Mouse (Mus musculus) lung, adult 18-20 months (tissue): ENCODE measurements around the gene Gm28308.

Source experiments
- DNase-seq, 2 experiments: peaks; one replicate each; pipeline ENCODE4 v3.0.0; 2022; ENCODE audit warnings: mixed read lengths in 2 of 2

Gm28308 gene

DNA sequence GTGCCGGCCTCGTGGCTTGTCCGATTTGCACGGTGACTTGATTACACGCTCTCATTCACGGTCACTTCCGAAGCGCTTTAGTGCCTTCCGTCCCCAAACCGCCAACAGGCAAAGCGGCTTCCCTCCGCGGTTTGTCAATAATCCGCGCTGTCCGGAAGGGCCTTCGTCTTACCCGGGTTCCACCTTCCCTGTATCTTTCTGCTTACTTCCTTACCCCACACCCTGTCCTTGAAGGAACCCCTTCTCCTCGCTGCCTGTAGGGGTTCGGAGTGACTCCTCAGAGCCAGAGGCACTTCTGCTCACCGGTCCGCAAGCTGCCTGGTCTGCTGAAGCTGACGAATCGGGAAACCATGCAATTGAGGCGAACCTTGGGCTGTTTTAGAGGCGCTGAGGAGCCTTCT, 33.3 kb upstream of the Gm28308 start:
- no peak for DNase-seq

- DNase-seq = no peak
Observed at GRCm38 (mm10) chr6:52245757-52246142, 32.6 kb upstream of the Gm28308 start, which contains the start of gene Hoxa11. Hoxa11 (minus strand) TSS chr6:52245810.

DNA sequence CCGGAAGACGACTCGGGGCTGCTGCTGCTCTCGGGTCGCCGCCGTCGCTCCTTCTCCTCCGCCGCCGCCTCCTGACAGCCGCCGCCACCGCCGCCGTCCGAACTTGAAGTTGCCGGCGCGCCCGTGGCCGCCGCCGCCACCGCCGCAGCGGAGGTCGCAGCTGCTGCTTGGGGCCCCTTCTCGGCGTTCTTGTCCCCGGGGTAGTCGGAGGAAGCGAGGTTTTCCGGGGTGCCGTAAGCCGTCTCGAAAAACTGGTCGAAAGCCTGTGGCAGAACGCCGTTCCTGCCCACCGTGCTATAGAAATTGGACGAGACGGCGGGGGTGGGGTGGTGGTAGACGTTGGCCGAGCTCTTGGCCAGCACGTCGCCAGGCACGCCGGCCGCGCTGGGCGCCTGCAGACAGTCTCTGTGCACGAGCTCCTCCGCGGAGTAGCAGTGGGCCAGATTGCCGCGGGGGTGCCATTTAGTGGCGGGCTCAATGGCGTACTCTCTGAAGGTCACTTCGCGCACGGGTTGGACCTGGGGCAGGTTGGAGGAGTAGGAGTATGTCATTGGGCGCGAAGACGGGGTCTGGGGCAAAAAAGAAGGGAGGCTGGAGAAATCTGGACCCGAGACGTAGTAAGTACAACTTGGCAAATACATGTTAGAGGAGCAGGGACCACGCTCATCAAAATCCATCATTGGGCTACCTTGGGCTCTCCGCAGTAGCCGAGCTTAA, 32.1 kb upstream of the Gm28308 start:
- DNase-seq = peak in 1 of 2 experiments; percentile 2

- DNase-seq = no peak
Observed at GRCm38 (mm10) chr6:52244471-52245039, 31.4 kb upstream of the Gm28308 start.

DNA sequence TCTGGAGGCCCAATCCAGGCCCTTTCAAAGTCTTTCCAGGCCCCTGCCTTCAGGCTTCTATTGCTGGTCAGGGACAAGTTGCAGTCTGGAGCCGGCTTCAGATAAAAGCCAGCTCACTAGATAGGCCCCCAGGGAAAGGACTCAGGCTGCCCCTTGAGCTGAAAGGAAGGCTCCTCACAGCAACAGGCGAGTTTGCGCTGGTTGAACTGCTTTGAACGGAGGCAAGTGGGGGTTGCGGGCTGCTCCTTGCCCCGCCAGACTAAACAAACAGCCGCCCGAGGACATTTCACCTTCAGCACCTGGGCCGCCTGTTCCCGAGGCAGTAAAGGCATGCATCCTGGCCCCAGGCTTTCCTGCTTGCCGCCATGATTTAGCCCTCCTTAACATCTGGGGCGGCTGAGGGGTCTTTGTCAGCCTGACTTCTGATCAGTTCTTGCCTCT, 30.6 kb upstream of the Gm28308 start:
- no peak for DNase-seq

GRCm38 (mm10) chr6:52242801-52243332, 29.7 kb upstream of the Gm28308 start:
- DNase-seq = no peak

DNA sequence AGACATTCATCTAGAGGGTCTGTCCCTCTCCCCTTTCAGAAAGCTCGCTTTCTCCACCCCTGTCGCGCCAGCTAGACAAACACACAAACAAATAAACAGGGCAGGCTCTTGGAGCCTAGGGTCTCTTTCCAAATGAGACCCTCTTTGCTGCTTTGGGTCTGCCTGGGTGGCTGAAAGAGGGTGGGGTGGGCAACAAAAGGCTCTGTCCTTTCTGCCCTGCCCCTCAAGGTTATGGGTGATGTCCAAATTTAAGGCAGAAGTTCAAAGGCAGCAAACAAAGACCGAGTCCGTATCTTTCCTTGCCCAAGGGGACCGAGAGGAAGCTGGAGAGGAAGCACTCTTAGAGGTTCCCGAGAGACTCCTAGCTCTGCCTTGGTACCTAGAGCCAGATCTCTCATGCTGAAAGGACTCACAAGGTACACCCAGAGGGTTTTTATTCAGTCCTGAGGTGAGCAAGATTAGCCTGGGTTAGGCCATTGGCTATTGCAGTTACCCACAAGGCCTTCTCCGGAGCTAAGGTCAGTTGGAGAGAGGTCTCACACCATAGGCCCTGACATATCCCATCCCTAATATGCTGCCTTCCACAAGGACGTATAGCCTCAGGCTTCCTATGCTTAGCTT, 28.0 kb upstream of the Gm28308 start:
- no peak for DNase-seq

- DNase-seq = peak; percentile 71 to 72
Observed at GRCm38 (mm10) chr6:52240389-52241000, 27.4 kb upstream of the Gm28308 start, which contains the start of gene Hoxa10. Hoxa10 (minus strand) TSS chr6:52240854.

DNA sequence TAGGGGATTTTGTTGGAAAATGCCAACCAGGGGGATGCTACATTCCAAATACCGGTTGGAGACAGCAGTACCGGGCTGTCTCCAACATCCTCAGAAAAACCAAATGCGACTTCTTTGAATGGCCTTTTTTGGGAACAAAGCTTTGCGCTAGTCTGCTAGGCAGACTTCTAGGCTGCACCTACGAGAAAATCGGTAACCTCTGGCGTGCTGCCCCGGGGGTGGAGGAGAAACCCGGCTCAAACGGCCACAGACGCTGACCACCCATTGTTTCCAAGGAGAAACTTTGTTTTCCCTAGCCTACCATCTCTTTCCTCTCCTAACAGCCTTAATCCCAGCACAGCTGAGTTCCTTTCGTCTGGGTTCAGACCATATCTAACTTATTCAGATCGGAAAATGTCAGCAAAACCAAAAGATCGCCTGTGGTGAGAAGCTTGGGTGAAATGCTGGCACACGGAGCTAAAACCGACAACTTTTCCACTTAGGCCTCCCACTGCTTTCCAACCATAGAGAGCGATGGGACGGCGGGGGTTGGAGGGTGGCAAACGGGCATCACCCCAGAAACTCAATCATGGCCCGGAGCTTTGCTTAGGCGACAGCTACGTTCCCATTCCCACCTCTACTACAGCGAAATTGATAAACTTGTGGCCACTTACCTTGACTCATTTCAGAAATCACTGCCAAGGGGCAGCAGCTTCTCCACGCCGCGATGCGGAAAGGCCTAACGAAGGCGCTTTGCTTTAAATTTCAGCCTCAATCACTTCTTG, 26.7 kb upstream of the Gm28308 start:
- DNase-seq = no peak

DNA sequence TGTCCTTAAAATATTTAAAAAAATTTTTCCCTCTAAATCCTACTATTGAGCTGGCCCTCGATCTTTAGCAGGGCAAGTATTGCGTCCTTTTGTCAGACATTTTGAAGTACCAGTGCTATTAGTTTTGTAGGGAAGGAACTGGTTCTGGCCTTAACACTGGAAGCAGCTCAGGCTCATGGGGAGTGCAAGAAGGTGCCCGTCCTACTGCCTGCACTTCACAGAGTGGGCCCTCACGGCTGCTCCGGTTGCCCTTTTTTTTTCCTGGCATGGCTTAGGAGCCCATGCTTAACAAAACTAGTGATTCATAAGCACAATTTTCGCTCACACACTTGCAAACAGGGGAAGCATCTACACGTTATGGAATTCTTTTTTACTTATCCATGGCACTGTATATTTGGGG, 25.8 kb upstream of the Gm28308 start:
- no peak for DNase-seq

DNA sequence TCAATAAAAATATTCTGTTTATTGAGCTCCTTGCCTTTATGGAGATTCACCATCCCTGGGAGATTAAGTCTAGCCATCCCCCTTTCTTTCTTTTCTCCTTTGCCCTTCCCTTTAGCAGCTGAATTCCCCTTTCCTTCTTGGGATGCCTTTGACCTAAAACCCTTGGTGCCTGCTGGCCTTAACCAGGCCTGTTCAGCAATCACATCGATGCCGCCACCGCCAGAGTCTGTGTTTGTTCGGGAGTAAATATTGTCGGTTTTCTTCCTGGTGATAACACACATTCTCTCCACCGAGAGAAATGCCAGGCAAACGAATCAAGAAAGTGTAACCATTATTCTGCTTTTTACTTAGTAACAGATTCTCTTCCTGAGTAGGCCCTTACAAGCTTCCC, 25.0 kb upstream of the Gm28308 start:
- DNase-seq = no peak

DNA sequence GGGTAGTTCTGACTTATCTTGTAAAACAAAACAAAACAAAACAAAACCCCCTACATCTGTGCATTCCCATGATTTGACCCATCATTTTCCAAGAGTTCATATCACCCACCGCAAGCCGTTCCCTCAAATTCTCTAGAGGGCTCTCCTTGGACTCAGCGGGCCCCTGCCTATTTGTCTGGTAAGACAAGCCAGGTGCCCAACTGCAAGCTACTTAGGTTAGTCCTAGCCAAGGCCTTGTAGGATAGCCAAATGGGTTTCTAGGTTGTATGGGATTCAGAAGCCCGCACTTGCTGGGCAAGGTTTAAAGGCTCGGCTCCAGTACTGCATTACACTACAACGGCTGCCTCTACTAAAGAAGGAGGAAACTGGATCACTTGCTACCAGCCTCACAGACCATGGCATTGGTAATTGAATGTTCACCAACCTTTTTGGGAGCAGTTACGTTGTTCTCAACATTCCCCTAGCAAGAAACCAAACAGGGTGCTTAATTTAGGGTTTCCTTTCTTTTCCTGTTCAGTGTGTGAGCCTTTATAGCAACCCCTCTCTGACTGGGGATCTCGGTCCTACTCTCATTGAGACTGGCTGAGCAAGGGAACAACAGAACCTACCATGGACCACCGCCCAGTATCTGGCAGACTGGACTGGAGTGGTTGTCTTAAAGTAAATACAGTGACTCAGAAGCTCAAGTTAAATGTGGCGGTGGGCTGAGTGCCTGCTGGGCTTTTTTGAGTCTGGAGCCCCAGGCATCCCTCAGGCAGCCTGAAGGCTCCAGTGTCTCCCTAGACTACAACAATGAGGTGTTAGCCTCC, 24.4 kb upstream of the Gm28308 start:
- no peak for DNase-seq

DNA sequence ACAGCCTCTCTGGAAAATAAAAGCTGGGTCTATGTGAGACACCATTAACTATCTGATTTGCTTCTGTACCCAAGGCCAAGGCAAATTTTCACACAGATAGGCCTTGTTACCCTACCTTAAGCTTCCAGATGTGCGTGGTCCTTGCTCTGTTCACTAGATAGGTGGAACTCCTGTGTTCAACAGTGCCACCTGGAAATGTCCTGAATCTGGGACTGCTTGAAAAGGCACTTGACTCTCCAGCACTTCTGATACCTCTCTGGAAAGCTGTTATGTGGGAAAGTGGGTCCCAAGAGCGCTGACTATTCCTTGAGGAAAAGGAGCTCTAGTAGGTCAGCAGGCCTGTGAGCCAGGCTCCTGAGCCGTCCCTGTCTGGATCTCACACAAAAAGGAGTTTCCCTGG, 23.7 kb upstream of the Gm28308 start:
- DNase-seq = no peak

DNA sequence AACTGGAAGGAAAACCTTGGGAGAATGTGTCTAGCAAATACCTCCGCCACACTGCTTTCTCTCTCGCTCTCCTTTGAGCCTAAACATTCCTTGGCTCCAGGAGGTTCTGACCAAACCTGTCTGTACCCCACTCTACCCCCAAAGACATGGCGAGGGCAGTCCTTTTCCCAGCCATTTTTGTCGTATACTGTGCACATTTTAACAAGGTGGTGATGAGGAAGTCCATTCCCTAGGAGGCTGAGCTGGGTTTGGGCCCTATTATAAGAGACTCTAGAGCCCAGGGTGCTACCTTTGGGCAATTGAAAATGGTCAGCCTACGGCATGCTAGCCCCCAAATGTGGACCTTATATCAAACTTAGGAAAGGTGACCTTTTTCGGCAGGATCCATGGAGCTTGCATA, 22.7 kb upstream of the Gm28308 start:
- no peak for DNase-seq

DNA sequence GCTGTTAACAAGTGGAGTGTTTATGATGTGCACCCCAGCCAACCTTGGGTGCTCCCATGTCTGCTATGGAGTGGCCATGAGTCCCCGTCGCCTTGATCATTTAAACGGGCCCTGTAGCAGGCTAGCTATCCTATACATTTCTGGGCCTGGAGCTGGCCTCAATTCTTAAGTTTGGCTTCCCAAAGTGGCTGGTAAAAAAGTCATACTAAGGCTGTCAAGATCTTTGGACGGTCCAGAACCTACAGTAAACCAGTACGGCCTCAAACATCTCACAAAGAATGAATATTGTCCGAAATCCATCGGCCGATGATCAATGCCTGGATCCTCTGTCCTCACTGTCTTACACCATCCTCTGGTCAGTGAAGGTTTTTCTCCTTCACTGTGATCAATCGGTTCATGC, 22.1 kb upstream of the Gm28308 start:
- DNase-seq = no peak

GRCm38 (mm10) chr6:52234428-52235140, 21.4 kb upstream of the Gm28308 start:
- DNase-seq = no peak

GRCm38 (mm10) chr6:52233546-52234427, 20.6 kb upstream of the Gm28308 start:
- no peak for DNase-seq

- DNase-seq = no peak
Observed at GRCm38 (mm10) chr6:52232984-52233545, 19.9 kb upstream of the Gm28308 start.

GRCm38 (mm10) chr6:52232568-52232965, 19.4 kb upstream of the Gm28308 start:
- no peak for DNase-seq
